ENCODE assay signal across 10 mouse cellular contexts in genomic region chr6:97293667-97294569, GRCm38 (mm10). TPM values are rescaled to one million over a fixed set of nuclear protein-coding genes. Genes with fewer than 3 reads are reported as not detected.
DNase-seq lines count a peak whose midpoint lies in the region.
"Had no signal": no experiment of that assay in that cellular context is flagged by ENCODE, and none has a peak within 500 bp of the region (broad histone marks: within the 10 kb centered on the region; RNA-seq: fewer than 3 reads in every experiment).

No protein-coding gene starts in this region.

- intact Hi-C loops in gastrocnemius, postnatal 14 days (cut with DNase I; ENCODE audit: low total_unique reads), result no loop called here

- peak; percentile 77 for DNase-seq in heart, adult 11 months
- no peak for DNase-seq in heart, adult 8-10 months (ENCODE audit: low spot score)
- DNase-seq in induced T-regulatory cell, adult 2 months (ENCODE audit: low read depth), result peak; percentile 93
- DNase-seq in lung, postnatal 4 days, result peak; percentile 30 to 34
- peak; percentile 53 to 55 for DNase-seq in thymus, postnatal 10 days (ENCODE audit: low spot score in 2 of 2)
- DNase-seq in cerebellum, postnatal 25 days, result no peak
- DNase-seq in adrenal gland, postnatal 36 days, result no peak
- DNase-seq in gastrocnemius, postnatal 14 days, result no peak
- DNase-seq: kidney, postnatal 14 days; liver had no signal

RNA-seq across cellular contexts. Expression of gene Lmod3, which starts 41.4 kb away (rescaled TPM):
- total RNA-seq in heart, adult 8-10 months (2022), result 10 to 100 TPM; 66.2 to 86.5 (median 72.0) TPM
- total RNA-seq in adrenal gland, postnatal 36 days (2021), result not detected
- total RNA-seq in gastrocnemius, postnatal 14 days (2021), result 100 to 1,000 TPM; 106 to 144 TPM

Comparison
In these comparisons a context has a peak if more than half of its experiments do, and no peak if none do; other contexts are left out.
1. DNase-seq: peak in heart, adult 11 months (single experiment), induced T-regulatory cell, adult 2 months (single experiment), lung, postnatal 4 days (2 of 2) and thymus, postnatal 10 days (2 of 2); none in heart, adult 8-10 months (single experiment), cerebellum, postnatal 25 days (0 of 2), adrenal gland, postnatal 36 days (0 of 2) and gastrocnemius, postnatal 14 days (single experiment).
2. RNA of gene Lmod3, which starts 41.4 kb away (total RNA-seq): 106 to 144 TPM in gastrocnemius, postnatal 14 days and 66.2 to 86.5 TPM in heart, adult 8-10 months; not detected in adrenal gland, postnatal 36 days; every median in the first group is over 10 times any median in the second.